Comparison of ENCODE assay signal across 8 mouse cellular contexts in the genomic region with DNA sequence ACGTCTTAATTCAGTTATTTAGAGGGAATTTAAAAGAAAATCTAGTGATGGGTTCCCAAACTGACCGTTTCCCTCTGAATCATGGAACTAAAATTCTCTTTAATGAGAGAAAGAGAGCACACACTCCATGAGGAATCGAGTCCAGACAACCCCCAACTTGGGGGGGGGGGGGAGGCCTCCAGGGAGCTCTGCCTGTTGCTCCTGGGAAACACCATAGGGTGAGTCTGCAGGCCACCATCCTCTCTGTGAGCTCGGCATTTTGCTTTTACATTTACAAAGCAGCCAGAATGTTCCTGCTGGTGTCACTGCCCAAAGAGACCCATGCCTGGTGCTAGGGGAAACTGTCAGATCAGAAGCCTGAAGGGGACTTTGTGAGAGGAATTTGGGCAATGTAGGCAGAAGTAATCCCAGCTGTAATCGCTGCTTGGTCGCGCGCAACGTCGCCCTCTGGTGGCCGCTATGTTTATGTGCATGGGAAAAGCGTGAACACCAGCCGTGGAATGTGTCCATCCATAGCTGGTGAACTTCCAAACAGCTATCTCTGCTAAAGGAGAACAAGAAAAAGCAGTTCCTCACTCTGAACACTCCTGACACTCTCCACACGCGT.
A peak's percentile ranks its signal among the peaks of the same experiment; 100 is the strongest.
DNase-seq lines count a peak whose midpoint lies in the region.

No protein-coding gene starts in this region.

- peak overlapping the region; percentile 56; the same call in 1 of the 2 replicates for H3K27ac ChIP-seq in hindbrain, embryonic 10.5 days

- no peaks in the 10 kb centered on the region for H3K9me3 ChIP-seq in hindbrain, embryonic 10.5 days

- no peak overlapping the region for H3K4me3 ChIP-seq in hindbrain, embryonic 10.5 days

- no peaks in the 10 kb centered on the region for H3K36me3 ChIP-seq in hindbrain, embryonic 10.5 days

- H3K4me1 ChIP-seq in hindbrain, embryonic 10.5 days (replicated peaks) = peaks cover 8% of the 10 kb centered on the region

- no peaks in the 10 kb centered on the region for H3K27me3 ChIP-seq in hindbrain, embryonic 10.5 days (ENCODE audit: insufficient read depth, poor library complexity, severe bottlenecking)

- WGBS in hindbrain, embryonic 10.5 days = 14% methylated on average over 15 of the region's 15 CpGs

- peak; percentile 91 for DNase-seq in Muller cell, postnatal 12 days (ENCODE audit: inconsistent ontology term)
- DNase-seq in cerebellum, adult 8-10 months = peak; percentile 84
- peak; percentile 62 to 91 for DNase-seq in frontal cortex, adult 2 months (ENCODE audit: extremely low spot score in 1 of 2, low spot score in 1 of 2)
- DNase-seq in hindbrain, embryonic 10.5 days (ENCODE audit: low spot score) = peak; percentile 81
- DNase-seq in layer of hippocampus, adult 9-11 months = peak; percentile 70
- DNase-seq in lung, postnatal 4 days = peak; percentile 76 to 80
- DNase-seq in right cerebral cortex, adult 18-20 months = peak; percentile 80
- peak; percentile 81 for DNase-seq in urinary bladder, postnatal 14 days (ENCODE audit: low spot score)
